Mouse (Mus musculus) liver, adult 2 months (tissue): ENCODE results near the gene Brpf1.
A peak's percentile ranks its signal among the peaks of the same experiment; 100 is the strongest.

Experiments used
- CTCF ChIP-seq: fragments of 200-500 bp; IDR thresholded peaks from 2 replicates; pipeline ENCODE4 v1.5.1; 2011; ENCODE audit warnings: low read depth, low read length, control low read depth
- POLR2A ChIP-seq: fragments of 200-500 bp; IDR thresholded peaks from 2 replicates; pipeline ENCODE4 v1.6.1; 2011; ENCODE audit warnings: low read length, control low read depth; ENCODE audit not compliant: insufficient read depth; ENCODE audit errors: extremely low read depth

- TF ChIP-seq CTCF (no peak), POLR2A (peak; percentile 74)
These were observed 36.5 kb downstream of the Brpf1 start, which contains the start of gene Camk1 for GRCm38 (mm10) chr6:113343177-113344092.
